Mouse (Mus musculus): ENCODE data around the gene Srgap3.
"Not testable (repeated sequence)": the region's sequence is repeated elsewhere in the genome, so short reads cannot be mapped to it uniquely, and the experiment has no call there.

Gene Srgap3

DNA sequence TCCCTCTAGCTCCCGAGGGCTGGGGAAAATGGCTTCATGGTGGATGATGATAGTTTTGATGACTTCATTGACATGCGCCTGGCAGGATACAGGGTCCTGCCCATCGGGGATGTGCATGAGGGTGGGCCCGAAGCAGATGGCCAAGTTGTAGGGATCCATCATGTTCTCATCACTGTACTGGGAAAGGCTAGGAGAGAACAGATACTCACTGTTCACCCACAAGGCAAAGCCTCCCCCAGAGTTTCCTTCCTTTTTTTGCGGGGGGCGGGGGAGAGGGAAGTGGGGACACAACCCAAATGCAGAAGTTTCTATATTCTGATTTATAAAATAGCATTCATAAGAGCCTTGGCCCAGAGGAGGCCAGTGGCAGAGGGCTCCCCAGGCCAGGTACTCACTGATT lies 208.1 kb downstream of the Srgap3 start:
- CTCF ChIA-PET: no interaction called here

DNA sequence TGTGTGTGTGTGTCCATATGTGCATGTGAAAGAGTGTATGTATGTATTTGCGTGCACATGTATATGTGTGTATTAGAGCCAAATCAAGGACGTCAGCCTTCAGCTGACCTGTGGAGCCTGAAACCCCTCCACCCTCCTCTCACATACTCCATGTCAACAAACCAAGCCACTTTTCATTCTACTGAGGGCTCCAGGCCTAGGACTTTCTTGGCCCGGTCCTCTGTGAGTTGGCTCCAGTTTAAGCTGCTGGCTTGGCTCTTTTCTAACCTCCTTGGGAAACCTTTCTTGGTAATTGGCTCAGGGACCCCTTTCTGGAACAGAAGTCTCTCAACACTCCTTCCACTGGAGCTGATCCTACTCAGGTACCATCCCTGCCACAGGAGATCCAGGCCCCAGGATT lies 210.6 kb downstream of the Srgap3 start:
- CTCF ChIA-PET: no interaction called here

DNA sequence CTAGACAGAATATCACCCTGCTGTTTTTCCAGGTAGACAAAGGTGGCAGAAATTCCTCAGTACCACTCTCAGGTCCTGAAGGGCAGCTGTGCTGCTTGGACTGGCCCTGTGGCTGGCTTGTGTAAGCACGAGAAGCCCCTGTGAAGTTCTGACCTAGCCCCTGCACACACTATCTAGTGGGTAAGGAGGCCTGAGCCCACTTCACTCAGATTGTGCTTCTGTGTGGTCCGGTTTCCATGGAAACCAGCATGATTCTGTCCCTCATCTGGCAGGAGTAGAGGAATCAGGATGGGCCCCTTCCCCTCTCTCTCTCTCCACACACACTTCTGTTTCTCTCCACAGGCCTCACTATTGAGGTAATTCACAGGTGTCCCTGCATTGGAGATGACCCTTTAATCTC lies 212.0 kb downstream of the Srgap3 start:
- CTCF ChIA-PET: no interaction called here

DNA sequence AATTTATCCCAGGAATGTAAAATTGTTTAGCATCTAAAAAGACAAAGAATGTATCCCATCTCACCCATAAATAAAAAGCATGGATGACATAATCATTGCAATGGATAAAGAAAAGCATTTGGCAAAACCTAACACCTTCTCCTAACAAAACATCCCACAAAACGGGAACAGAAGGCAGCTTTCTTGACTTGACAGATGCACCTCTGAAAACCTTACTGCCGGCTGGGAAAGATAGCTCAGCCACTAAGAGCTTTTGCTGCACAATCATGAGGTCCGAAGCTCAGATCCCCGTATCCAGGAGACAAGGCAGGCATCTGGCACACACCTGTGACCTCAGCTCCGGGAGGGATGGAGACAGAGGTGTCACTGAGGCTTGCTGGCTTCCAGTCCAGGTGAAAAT lies 213.1 kb downstream of the Srgap3 start:
- CTCF ChIA-PET: no interaction called here

DNA sequence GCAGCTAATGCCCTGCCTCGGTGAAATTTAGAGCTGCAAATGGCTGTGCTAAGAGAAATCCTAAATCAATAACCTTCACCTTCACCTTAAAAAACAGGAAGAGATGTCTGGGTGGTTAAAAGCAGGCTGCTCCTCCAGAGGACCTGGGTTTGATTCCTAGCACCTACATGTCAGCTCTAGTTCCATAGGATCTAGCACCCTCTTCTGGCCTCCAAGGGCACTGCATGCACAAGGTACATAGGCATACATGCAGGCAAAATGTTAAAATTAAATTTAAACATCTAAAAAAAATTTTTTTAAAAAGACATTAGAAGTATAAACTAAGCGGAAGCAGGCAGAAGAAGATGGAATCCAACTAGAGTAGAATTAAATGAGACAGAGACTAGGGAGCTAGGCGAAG lies 214.6 kb downstream of the Srgap3 start:
- CTCF ChIA-PET: interaction anchor here (0.6 kb wide), 1 partner anchor 85 kb away, joined by 16 read pairs; no protein-coding TSS in a partner anchor

DNA sequence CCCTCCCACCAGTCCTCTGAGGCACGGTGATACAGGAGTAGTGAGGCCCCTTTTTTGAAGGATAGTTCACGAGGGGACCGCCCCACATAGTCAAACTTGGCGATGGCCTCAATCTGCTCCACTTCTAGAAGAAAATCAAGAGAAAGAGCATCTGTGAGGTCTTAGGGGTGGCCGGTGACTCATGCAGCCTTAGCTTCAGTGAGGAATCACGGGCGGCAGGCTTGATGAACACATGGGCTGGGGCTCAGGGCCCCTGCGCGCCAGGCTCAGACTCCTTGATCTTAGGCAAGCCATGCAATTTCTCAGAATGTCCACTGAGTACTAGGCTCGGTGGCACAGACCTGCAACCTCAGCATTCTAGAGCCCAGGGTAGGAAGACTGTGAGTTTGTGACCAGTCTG lies 215.7 kb downstream of the Srgap3 start:
- CTCF ChIA-PET: no interaction called here

DNA sequence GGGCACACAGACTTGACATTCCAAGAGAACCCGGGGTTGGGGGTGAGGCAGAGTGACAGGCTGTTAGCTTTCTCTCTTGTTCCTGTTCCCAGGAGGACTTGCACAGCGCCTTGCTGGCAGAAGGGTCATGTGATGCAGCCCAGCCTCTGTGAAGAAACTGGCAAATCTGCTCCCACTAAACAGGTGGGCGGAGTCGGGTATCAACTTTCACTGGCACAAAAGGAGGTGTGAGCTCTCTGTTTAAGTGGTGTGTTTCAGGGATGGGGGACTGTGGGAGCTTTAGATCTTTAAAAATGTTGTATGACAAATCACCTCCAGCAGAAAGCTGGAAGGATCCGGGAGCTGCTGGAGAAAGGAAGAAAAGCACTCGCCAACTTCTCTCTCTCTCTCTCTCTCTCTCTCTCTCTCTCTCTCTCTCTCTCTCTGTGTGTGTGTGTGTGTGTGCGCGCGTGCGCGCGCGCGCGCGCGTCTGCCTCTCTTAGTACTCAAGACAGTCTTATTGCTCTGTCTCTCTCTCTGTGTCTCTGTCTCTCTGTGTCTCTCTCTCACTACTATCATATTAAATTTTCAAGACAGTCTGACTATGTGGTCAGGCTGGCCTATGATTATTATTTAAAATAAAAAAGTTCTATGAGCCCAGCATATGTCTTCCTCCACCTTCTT lies 218.2 kb downstream of the Srgap3 start:
- CTCF ChIA-PET: interaction anchor here (0.7 kb wide), 1 partner anchor 181 kb away, joined by 4 read pairs; no protein-coding TSS in a partner anchor

DNA sequence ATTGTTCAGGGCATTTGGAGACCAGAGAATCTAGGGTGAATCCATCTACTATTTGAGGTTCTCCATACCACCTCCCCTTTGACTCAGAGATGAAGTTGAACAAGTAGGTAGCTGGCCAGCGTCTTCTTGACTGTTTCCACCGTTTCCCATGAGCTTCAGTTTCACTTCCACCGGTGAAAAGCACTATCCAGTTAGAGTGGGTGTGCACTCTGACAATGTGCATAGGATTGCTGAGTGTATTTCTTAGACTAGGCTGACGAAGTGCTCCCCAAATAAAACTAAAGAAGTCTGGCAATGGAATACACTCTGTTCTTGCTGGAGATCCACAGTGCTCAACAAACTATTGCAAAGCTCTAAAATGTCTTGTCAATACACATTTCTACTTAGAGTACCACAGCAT lies 221.6 kb downstream of the Srgap3 start:
- CTCF ChIA-PET: no interaction called here

DNA sequence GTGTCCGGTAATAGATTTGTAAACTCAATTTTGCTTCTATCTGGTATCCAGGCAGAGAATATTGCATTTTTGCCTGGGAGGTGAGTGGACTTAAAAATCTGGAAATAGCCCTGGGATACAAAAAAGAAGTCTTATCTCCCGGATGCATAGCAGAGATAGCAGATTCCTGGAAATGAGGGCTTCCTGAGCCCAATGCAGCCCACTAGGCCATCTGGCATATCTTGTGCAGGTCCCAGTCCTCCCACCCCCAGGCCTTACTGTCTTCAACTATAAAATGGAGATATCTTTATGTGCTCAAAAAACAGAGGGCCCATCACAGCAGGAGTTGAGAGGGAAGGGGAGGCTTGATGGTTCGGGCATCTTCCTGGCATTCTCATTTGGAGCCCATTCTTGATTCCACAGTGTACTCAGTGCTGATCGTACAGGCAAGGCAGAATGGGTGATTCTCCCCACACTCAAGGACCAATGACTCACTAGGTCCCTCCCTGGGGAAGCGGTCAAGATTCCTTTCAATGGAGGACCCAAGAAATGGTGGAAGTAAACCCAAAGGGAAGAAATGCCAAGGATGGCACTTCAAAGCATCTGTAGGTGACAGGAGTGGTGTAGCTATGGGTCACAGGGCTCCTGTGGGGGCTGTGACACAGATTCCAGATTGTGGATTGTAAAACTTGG lies 226.5 kb downstream of the Srgap3 start:
- CTCF ChIA-PET: no interaction called here

DNA sequence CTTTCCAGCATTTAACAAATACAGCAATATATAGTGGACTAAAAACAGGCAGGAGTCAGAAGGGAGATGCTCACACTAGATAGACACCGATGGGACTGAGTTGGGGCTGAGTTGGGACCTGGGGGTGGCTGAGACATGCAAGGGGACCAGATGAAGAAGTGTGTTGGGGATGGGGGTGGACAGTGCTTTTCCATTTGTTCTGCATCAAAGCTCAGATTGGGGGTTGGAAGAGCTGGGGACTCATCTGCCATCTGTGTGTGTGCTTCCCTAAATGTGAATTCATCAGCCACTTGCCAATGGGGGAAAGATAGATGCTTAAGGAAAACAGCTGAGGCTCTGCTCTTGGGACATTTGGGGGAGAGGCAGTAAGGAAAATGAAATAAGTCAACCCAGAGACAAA lies 227.1 kb downstream of the Srgap3 start:
- CTCF ChIA-PET: no interaction called here

DNA sequence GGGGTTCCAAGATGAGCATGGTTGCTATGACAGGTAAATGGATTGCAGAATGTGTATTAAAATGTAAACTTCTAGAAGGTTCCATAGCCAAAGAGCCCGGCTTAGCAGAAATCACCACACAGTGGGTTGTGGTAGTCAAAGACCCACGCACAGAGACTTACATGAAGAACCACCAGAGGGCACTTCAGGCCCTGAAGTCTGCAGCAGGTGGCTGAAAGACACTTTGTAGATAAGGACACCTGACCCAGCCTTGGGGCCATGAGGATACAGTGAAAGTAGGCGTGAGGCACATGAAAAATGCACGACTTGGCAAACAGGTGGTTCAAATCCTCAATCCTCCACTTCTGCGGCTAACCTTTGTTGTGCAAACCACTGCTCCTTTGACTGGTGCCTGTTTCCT lies 229.9 kb downstream of the Srgap3 start:
- CTCF ChIA-PET: no interaction called here

DNA sequence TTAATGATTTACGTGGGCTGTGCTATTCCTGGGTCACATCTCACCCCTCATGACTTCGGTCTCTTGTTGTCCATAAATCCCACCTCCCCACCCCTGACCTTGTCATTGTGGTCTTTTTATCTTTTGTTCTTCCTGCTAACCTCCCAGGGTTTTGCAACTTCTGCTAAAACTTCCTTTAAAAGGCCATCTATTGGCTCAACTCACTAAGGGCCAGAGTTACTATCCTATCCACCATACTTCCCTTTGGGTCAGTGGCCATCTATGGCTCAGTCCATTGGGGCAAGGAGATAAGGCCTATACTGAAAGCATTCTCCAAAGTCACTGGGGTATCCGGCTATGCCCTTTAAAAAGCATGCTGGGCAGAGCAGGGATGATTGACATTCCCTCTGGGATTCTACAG lies 233.1 kb downstream of the Srgap3 start:
- CTCF ChIA-PET: no interaction called here

DNA sequence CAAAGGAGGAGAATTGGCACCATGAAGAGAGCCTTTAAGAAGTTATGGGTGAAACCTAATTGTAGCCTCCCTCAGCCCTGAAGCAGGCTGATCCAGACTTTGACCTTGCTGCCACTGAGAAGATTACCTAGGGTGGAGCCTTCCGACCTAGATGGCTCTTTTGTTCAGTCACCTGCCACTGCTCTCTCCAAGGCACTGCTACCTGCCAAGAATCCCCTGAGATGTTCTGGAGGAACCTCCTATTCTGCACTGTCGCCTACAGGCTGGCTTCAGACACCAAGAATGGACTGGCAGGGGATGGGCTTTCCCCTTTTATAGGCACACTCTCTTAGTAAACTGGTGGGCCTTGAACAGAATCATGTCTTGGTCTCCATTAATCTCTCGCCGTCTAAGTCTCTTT lies 244.8 kb downstream of the Srgap3 start:
- CTCF ChIA-PET: not testable (repeated sequence)

DNA sequence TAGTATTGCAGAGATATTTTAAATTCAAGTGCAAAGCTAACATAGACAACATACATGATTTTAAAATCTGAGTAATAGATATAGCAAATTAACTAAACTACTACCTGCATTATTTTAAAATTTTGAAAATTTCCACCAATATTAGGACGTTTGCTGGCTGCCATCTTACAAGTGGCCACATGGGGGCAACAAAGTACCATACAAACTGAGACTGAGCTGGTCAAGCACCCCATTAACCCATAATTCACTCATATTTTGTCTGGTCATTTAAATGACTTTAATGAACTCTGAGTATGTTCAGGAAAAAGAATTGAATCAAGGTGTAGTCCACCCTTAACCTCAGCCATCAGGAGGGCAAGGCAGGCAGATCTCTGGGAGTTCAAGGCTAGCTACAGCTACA lies 246.7 kb downstream of the Srgap3 start:
- CTCF ChIA-PET: interaction anchor here (0.5 to 0.6 kb wide), 2 partner anchors 295 to 397 kb away, joined by 4 read pairs; no protein-coding TSS in a partner anchor

DNA sequence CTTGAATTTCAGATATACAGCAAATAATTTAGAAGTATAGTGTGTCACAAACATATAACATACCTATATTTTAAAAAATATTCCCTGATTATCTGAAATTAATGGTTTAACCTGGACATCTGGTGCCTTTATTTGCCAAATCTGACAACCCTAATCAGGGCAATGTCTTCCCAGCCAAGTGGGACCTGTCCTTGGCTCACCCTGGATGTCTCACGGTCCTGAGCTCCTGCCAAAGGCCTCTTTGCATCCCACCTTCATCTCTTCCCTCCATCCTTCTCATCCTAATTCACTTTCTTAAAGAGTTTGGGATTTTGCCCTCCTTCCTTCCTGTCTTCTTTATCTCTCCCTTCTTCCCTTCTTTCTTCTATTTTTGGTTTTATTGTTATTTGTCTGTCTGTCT lies 248.0 kb downstream of the Srgap3 start:
- CTCF ChIA-PET: interaction anchor here (1.2 kb wide), 1 partner anchor 302 kb away, joined by 3 read pairs; no protein-coding TSS in a partner anchor

DNA sequence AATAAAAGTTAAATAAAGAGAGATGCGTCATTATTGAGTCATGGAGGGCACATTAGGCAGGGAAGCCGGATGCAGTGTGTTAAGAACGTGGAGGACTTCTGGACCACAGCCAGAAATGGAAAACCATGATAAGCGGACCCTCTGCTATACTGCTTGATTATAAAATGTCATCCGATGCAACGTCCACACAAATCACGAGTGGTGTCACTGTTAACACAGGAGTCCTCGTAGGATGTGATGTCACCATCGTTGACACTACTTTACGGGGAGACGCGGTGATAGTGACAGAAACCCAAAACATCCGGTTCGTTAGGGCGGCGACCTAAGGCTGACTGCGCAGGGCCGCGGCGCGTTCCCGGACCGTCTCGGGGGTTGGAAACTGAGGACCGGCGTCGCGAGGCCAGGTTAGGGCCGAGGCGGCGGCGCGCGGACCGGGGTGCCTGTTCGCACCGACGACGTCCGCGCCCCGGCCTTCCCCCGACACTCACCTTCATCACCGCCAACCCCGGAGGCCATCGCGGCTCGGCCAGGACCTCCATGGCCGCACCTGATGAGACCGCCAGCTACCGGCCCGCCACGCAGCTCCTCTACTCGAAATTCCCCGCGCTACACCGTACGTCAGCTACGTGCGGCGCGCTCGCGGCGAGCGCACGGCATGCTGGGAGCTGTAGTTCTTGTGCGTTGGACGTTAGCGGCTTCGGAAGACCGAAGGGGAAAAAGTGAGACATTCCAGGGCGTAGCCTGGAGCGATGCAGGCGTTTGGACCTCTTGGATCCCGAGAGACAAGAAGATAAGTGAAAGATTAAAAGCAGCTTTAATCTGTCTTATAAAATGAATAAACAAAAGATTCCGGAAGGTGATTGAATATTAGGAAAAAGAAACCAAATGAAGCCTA lies 250.8 kb downstream of the Srgap3 start, which contains the start of gene Rad18:
Rad18 (minus strand) TSS at position 631 of the 895 bp plus-strand sequence.
- CTCF ChIA-PET: no interaction called here

DNA sequence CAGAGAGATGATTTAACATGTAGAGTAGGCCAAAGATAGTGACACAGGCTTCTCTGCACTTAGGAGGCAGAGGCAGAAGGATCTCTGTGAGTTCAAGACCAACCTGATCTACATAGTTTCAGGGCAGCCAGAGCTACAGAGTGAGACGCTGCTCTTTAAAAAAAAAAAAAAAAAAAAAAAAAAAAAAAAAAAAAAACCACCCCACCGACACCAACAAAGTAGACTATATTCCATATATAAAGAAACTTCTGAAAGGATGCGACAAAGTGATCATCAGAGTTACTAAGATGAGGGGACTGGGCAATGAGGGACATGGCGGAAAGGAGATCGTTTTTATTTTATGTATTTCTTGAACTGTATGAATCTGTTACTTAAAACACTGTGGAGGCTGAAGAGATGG lies 252.6 kb downstream of the Srgap3 start:
- CTCF ChIA-PET: no interaction called here

DNA sequence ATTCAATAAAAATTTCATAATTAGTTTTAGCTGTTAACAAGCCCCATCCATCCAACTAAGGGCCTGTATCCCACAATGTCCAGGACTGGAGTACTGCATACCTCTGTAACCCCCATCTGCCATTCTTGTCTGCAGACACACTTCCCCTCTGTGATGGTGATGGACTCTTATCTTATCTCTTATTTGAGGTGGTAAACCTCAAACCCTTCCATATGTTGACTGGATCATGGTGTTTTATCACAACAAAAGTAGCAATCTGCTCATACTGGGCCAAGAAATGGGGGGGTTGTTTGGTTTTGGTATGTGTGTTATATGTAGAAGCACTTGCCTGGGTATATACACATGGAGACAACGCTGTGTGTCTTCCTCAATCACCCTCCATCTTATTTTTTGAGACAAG lies 255.5 kb downstream of the Srgap3 start:
- CTCF ChIA-PET: no interaction called here

DNA sequence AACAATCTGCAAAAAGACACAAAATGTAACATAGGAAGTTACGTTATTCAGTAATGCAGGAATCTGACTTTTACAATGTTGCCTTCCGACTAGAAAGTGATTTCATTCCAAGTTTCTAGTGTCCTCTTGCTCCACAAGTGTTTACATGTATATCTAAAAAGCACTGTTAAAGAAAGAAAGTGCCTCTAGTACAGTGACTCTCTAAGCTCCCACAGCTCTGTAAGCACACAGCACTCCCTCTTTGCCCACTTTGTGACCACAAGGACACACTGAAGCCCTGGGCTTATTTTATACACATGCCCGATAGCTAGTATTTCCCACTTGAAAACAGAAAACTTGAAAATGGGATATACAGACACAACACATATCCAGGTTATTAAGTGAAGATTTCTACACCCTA lies 259.0 kb downstream of the Srgap3 start:
- CTCF ChIA-PET: no interaction called here

DNA sequence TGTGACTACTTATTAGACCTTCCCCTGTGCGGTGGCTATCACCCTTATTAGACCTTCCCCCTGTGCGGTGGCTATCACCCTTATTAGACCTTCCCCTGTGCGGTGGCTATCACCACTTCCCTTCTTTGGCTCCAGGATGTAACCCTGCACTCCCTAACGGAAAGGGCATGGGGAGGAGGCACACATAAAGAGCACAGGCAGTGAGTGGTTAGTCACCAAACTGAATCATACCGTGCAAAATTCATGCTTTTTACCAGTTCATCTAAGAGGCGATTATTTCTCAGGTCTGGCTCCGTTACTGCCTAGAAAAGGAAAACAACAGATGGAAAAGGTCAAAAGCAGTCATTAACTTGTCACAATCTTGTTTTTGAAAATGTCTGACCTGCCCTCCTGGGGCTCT lies 260.6 kb downstream of the Srgap3 start:
- CTCF ChIA-PET: no interaction called here

DNA sequence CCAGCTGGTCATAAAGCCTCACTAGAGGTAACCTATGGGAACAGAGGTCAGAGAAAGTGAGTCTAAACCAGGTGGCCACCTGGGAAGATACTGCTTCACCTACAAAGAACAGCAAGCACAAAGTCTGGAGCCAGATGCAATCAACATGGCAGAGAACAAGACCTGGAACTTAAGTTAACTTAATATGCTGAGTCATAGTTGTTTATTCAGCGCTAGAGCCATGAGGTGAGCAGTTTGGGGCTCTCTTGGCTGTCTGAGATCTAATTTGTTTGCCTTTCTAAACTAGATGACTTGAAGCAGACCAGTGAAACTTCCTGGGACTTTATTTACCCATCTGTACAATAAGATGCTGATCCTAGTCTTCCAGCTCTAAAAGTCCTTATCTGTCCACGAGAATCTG lies 263.0 kb downstream of the Srgap3 start:
- CTCF ChIA-PET: no interaction called here
